Mouse (Mus musculus) right cerebral cortex, postnatal 36 days (tissue): ENCODE data around the gene Tcfl5.

Experiments used
- DNase-seq, 2 experiments: peaks; one replicate each; pipeline ENCODE4 v3.0.0; 2022; ENCODE audit warnings: low spot score in 2 of 2, mixed read lengths in 1 of 2

Gene Tcfl5

GRCm38 (mm10) chr2:180642555-180643260, at the start of gene Tcfl5:
Tcfl5 (minus strand) TSS chr2:180642708.
- DNase-seq = no peak

GRCm38 (mm10) chr2:180689841-180690240, 47.3 kb upstream of the Tcfl5 start:
- DNase-seq = no peak

GRCm38 (mm10) chr2:180684031-180684430, 41.5 kb upstream of the Tcfl5 start:
- no peak for DNase-seq

GRCm38 (mm10) chr2:180683524-180683923, 41.0 kb upstream of the Tcfl5 start:
- DNase-seq = no peak

- DNase-seq = no peak
These were observed 38.7 kb upstream of the Tcfl5 start for GRCm38 (mm10) chr2:180681225-180681624.

GRCm38 (mm10) chr2:180678609-180679140, 36.2 kb upstream of the Tcfl5 start:
- DNase-seq = peak; percentile 40 to 46

GRCm38 (mm10) chr2:180676706-180677105, 34.2 kb upstream of the Tcfl5 start:
- no peak for DNase-seq

GRCm38 (mm10) chr2:180662008-180662407, 19.5 kb upstream of the Tcfl5 start:
- no peak for DNase-seq

GRCm38 (mm10) chr2:180660521-180660920, 18.0 kb upstream of the Tcfl5 start:
- DNase-seq = no peak

- no peak for DNase-seq
These were observed 17.0 kb upstream of the Tcfl5 start for GRCm38 (mm10) chr2:180659353-180660150.

- DNase-seq = no peak
These were observed 15.9 kb upstream of the Tcfl5 start for GRCm38 (mm10) chr2:180658381-180658780.

GRCm38 (mm10) chr2:180657394-180658013, 15.0 kb upstream of the Tcfl5 start:
- peak; percentile 50 to 62 for DNase-seq

GRCm38 (mm10) chr2:180655150-180655549, 12.6 kb upstream of the Tcfl5 start:
- no peak for DNase-seq

GRCm38 (mm10) chr2:180654666-180655065, 12.2 kb upstream of the Tcfl5 start:
- DNase-seq = no peak

GRCm38 (mm10) chr2:180646841-180647240, 4.3 kb upstream of the Tcfl5 start:
- no peak for DNase-seq

GRCm38 (mm10) chr2:180643626-180644025, 1.1 kb upstream of the Tcfl5 start:
- no peak for DNase-seq

- DNase-seq = no peak
These were observed 643 bp downstream of the Tcfl5 start for GRCm38 (mm10) chr2:180641576-180642554.

GRCm38 (mm10) chr2:180611882-180612281, 30.6 kb downstream of the Tcfl5 start:
- no peak for DNase-seq

GRCm38 (mm10) chr2:180610283-180610682, 32.2 kb downstream of the Tcfl5 start:
- DNase-seq = no peak

GRCm38 (mm10) chr2:180604781-180605180, 37.7 kb downstream of the Tcfl5 start:
- no peak for DNase-seq

GRCm38 (mm10) chr2:180600569-180601021, 41.9 kb downstream of the Tcfl5 start:
- DNase-seq = no peak
